Mouse (Mus musculus) layer of hippocampus, adult 2 months (tissue): ENCODE results near the gene Ttll11. TPM values are rescaled to one million over a fixed set of nuclear protein-coding genes. Genes with fewer than 3 reads are reported as not detected.

ENCODE experiments used
- DNase-seq, 2 experiments: peaks; one replicate each; pipeline ENCODE4 v3.0.0; 2022; ENCODE audit warnings: low spot score in 2 of 2
- H3K27ac ChIP-seq: fragments of 200-600 bp; 2 replicates; pipeline ENCODE4 v1.8.1; 2022
- H3K4me3 ChIP-seq: fragments of 200-600 bp; 2 replicates; pipeline ENCODE4 v1.8.1; 2022; ENCODE audit warnings: mild to moderate bottlenecking
- CTCF ChIP-seq: fragments of 200-600 bp; conservative IDR thresholded peaks from 2 replicates; pipeline ENCODE4 v1.8.1; 2022; ENCODE audit warnings: antibody characterized with exemption, mild to moderate bottlenecking, moderate library complexity
- total RNA-seq, 2 experiments: library from RNA; stranded (reverse); gene quantifications; 2 replicates each; pipeline ENCODE4 v1.2.3; 2021

The Ttll11 gene
- total RNA-seq, 2 experiments from 2014 or later = 33.9 to 38.8 TPM

- no peak overlapping the region for H3K27ac ChIP-seq
- no peak for TF ChIP-seq CTCF
- DNase-seq = no peak
Observed at GRCm38 (mm10) chr2:35994303-35994702, 14.6 kb upstream of the Ttll11 start.

GRCm38 (mm10) chr2:35993481-35993880, 13.8 kb upstream of the Ttll11 start:
- no peak for TF ChIP-seq CTCF
- H3K4me3 ChIP-seq = no peak overlapping the region
- DNase-seq = no peak
- no peak overlapping the region for H3K27ac ChIP-seq

More at GRCm38 (mm10) chr2:35994303-35994702, 14.6 kb upstream of the Ttll11 start:
- no peak overlapping the region for H3K4me3 ChIP-seq

DNA sequence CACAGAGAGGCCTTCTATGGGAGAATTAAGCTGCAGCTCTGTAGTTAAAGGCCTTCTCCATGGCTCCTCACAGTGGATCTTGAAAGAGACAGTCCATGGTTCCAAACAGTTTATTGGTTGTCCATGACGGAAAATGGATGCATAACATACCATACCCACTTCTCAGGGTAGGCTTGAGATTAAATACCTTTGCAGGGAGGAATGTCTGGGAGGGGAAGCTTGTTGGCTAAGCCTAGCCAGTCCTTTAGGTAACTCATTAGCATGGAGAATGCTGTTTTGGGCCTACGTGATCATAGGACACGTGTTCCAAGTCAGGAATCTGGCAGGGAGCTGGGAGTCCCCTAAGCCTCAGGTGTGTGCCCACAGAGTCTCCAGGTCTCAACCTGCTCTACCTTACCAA, 12.5 kb upstream of the Ttll11 start:
- no peak for TF ChIP-seq CTCF
- no peak overlapping the region for H3K27ac ChIP-seq
- no peak overlapping the region for H3K4me3 ChIP-seq
- no peak for DNase-seq

DNA sequence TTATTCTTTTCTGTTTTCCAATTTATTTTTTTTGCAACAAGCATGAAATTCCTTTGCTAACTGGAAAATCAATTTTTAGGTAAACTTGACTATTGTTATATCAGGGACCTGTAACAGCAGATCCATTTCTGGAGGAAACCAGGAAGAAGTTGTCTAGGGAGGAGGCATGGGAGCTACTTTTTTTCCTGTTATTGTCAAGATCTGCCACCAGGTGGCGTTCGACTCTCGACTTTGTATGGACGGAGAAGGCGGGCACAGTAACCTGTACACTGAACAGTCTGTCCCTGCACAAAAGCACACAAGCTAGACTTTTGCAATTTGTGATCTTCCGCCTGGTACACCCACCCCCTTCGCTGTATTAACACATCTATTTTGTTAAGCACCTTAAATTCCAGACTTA, 4.2 kb upstream of the Ttll11 start:
- no peak overlapping the region for H3K27ac ChIP-seq
- peak; percentile 87 for TF ChIP-seq CTCF

GRCm38 (mm10) chr2:35981872-35982271, 2.2 kb upstream of the Ttll11 start:
- no peak overlapping the region for H3K4me3 ChIP-seq
- DNase-seq = no peak
- no peak for TF ChIP-seq CTCF

More for the DNA sequence above, 4.2 kb upstream of the Ttll11 start:
- peak; percentile 63 to 70 for DNase-seq
- no peak overlapping the region for H3K4me3 ChIP-seq

DNA sequence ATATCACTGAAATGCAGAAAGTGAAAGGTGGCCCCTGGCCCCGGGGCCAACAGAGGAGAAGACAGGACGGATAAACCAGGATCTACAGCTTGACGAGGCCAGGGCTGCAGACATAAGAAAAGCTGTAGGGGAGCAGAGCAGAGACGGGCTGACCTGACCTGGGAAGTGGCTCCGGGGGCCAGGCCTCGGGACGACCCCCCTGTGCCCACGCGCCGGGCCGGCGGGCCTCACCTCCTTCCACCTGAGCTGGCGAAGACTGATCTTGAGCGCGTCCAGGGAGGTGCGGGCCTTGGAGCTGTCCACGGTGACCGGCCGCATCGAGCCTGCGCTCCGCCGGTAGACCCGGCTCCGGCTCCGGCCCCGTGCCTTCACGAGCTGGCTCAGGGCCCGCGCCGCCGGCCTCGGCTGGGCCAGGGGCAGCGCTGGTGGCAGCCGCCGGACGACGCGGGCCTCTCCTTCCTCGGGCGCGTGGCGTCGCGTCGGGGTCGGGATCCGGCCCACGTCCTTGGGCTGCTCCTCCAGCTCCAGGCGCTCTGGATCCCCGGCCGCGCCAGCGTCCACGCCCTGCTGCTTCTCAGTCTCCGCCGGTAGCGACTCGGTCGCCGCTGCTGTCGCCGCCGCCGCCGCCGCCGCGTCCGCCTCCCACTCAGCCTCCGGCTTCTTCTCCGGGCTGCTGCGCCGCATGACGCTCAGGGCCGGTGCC, 621 bp downstream of the Ttll11 start:
- H3K27ac ChIP-seq = peak overlapping the region; percentile 92
- TF ChIP-seq CTCF = no peak
- peak in 1 of 2 experiments; percentile 34 for DNase-seq
- peak overlapping the region; percentile 73 for H3K4me3 ChIP-seq

More at GRCm38 (mm10) chr2:35981872-35982271, 2.2 kb upstream of the Ttll11 start:
- no peak overlapping the region for H3K27ac ChIP-seq

- Histone ChIP-seq H3K27ac (peak overlapping the region; percentile 92), H3K4me3 (peak overlapping the region; percentile 73)
- DNase-seq = peak; percentile 48 to 58
- TF ChIP-seq CTCF = no peak
Observed at GRCm38 (mm10) chr2:35978276-35978933, 1.3 kb downstream of the Ttll11 start.

GRCm38 (mm10) chr2:35977749-35978148, 2.0 kb downstream of the Ttll11 start:
- H3K4me3 ChIP-seq = peak overlapping the region; percentile 73
- no peak for DNase-seq
- no peak for TF ChIP-seq CTCF
- H3K27ac ChIP-seq = no peak overlapping the region

- DNase-seq = no peak
- peak overlapping the region; percentile 65 for H3K27ac ChIP-seq
- H3K4me3 ChIP-seq = no peak overlapping the region
- TF ChIP-seq CTCF = no peak
Observed at GRCm38 (mm10) chr2:35972259-35973001, 7.3 kb downstream of the Ttll11 start.

DNA sequence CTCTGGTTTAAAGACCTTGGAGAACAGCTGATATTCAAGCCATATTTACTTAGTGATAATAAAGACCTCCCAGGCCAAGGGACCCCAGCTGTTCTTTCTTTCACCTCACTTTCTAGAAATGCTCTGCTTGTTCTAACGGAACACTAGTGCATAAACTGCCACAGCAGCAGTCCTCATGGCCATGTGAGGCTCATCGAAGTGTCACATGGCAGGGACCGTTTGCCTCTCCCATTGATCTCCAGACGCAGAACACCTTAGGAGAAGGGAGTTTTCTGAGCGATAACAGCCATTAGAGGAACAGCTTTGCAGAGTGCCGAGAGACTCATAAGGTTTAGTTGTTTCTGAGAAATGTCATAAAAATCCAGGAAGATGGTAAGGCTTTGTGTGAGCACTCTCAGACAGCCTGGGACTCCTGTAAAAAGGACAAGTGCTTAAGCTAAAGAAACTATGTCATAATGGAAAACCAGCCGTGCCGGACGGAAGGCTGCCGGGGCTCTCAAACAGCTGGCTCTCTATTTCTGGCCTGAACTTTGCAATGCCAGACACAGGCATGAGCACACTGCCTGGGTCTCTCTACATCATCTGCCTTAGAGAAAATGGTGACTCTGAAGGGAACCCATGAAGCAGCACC, 13.7 kb downstream of the Ttll11 start:
- no peak overlapping the region for H3K4me3 ChIP-seq
- H3K27ac ChIP-seq = no peak overlapping the region
- no peak for DNase-seq
- TF ChIP-seq CTCF = no peak

GRCm38 (mm10) chr2:35963280-35963679, 16.4 kb downstream of the Ttll11 start:
- no peak for DNase-seq
- Histone ChIP-seq H3K27ac (peak overlapping the region; percentile 46; the same call in 1 of the 2 replicates), H3K4me3 (no peak overlapping the region)
- TF ChIP-seq CTCF = no peak

- no peak for DNase-seq
- Histone ChIP-seq H3K4me3 (no peak overlapping the region), H3K27ac (peak overlapping the region; percentile 76)
- TF ChIP-seq CTCF = no peak
Observed at GRCm38 (mm10) chr2:35961593-35962127, 18.1 kb downstream of the Ttll11 start.
